Mouse (Mus musculus) megakaryocyte progenitor cell, adult 5-6 weeks (primary cell): ENCODE results near the gene Cd81. TPM values are rescaled to one million over a fixed set of nuclear protein-coding genes. Genes with fewer than 3 reads are reported as not detected.

ENCODE experiments used
- ATAC-seq: replicated peaks from 2 replicates; pipeline ENCODE4 v1.8.0; 2016; ENCODE audit warnings: mild to moderate bottlenecking, moderate TSS enrichment, inconsistent platforms; ENCODE audit not compliant: poor library complexity
- total RNA-seq, 2 experiments: library from RNA; stranded (forward) in 1 of 2; stranded (reverse) in 1 of 2; fragments of 157-497, 149-512 nt in 1 of 2; fragments of 200-1000 nt in 1 of 2; gene quantifications; 2 replicates each; pipeline versions ENCODE4 v1.2.3 to v1.2.4; 2015 to 2017

The Cd81 gene
- total RNA-seq, 2 experiments from 2014 or later, result 121 to 140 TPM

GRCm38 (mm10) chr7:143108996-143109660, 56.6 kb downstream of the Cd81 start:
- ATAC-seq, result no peak

- no peak for ATAC-seq
Measured at GRCm38 (mm10) chr7:143109696-143110095, 57.2 kb downstream of the Cd81 start.

- 0 out of 2 replicates have a peak, but pooled peaks have one; percentile 33 for ATAC-seq
Measured at GRCm38 (mm10) chr7:143110803-143111202, 58.3 kb downstream of the Cd81 start.

- peak; percentile 29; the same call in 1 of the 2 replicates for ATAC-seq
Measured at GRCm38 (mm10) chr7:143111719-143112118, 59.2 kb downstream of the Cd81 start.

GRCm38 (mm10) chr7:143112395-143112794, 59.9 kb downstream of the Cd81 start:
- ATAC-seq, result no peak

- no peak for ATAC-seq
Measured at GRCm38 (mm10) chr7:143114773-143115172, 62.2 kb downstream of the Cd81 start.

- ATAC-seq, result no peak
Measured at GRCm38 (mm10) chr7:143116521-143116920, 64.0 kb downstream of the Cd81 start.

Other genes with a start within 250 kb of the Cd81 start
- gene Th, start 121.6 kb upstream of the Cd81 start, total RNA-seq (2015), result not detected in 2 replicates
- gene Th, start 121.6 kb upstream of the Cd81 start, total RNA-seq (2017), result not detected in 2 replicates
- 0.67 and 1.0 TPM in 2 replicates for gene Ascl2, start 83.5 kb upstream of the Cd81 start, total RNA-seq (2015)
- 0.68 TPM in 1 of 2 replicates, not detected in the other for gene Ascl2, start 83.5 kb upstream of the Cd81 start, total RNA-seq (2017)
- 127 and 144 TPM in 2 replicates for gene Tspan32, start 47.7 kb upstream of the Cd81 start, total RNA-seq (2015)
- gene Tspan32, start 47.7 kb upstream of the Cd81 start, total RNA-seq (2017), result 98.1 and 105 TPM in 2 replicates
- gene Tssc4, start 16.5 kb downstream of the Cd81 start, total RNA-seq (2015), result 18.7 and 23.5 TPM in 2 replicates
- 26.8 and 33.7 TPM in 2 replicates for gene Tssc4, start 16.5 kb downstream of the Cd81 start, total RNA-seq (2017)
- gene Trpm5, start 41.9 kb downstream of the Cd81 start, total RNA-seq (2015), result not detected in 2 replicates
- gene Trpm5, start 41.9 kb downstream of the Cd81 start, total RNA-seq (2017), result not detected in 2 replicates
- not detected in 2 replicates for gene Kcnq1, start 53.6 kb downstream of the Cd81 start, total RNA-seq (2015)
- not detected in 2 replicates for gene Kcnq1, start 53.6 kb downstream of the Cd81 start, total RNA-seq (2017)